ENCODE assay signal across 24 mouse cellular contexts in the genomic region with DNA sequence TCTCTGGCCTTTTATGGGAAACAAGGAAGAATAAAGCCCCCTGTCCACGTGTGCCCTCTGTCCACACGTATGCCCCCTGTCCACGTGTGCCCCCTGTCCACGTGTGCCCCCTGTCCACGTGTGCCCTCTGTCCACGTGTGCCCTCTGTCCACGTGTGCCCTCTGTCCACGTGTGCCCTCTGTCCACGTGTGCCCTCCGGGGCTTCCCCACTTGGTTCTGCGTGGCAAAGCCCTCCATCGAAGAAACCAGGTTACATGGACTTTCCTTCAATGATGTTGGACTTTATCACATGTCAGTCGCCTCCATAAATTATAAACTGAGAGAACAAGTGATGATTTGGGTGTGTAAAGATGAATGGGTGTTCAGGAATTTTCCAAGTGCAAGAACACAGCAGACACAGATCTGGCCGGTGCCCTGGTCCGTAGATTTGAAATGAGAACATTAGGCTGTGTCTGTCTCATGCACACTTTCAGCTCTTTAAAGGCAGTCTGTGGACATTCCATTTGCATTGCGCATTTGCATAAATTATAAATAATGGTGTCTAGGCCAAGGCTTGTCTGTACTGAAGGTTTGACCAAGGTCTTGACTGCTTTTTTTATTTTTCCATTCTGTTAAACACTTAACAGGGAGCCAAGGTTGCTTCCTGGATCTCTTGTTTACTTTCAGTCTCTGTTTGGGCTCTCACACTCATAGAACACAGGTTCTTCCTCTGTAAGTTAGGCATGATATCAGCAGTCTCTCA.
DNase-seq lines count a peak whose midpoint lies in the region; ATAC-seq and TF ChIP-seq lines count a peak whose summit lies in the region.
"Had no signal": no experiment of that assay in that cellular context is flagged by ENCODE, and none has a peak within 500 bp of the region (broad histone marks: within the 10 kb centered on the region; RNA-seq: fewer than 3 reads in every experiment).

No protein-coding gene starts in this region.

- ATAC-seq in lung, postnatal 0 days = no peak
- ATAC-seq in Patski = peak; percentile 76
- ATAC-seq: forebrain, embryonic 14.5 days; forebrain, embryonic 16.5 days had no signal

- dilution Hi-C loops in CH12.LX (cut with MboI; ENCODE audit: extremely low pct_ligation_motif_present, extremely low pct_unique_long_range_greater_than_20kb, low sequenced_read_pairs) = no loop called here

- no peaks in the 10 kb centered on the region for H3K27me3 ChIP-seq in kidney, adult 2 months (replicated peaks; ENCODE audit: control insufficient read depth, insufficient read depth, low read length)
- H3K27me3 ChIP-seq in lung, postnatal 0 days (replicated peaks; ENCODE audit: insufficient read depth, low read length) = no peaks in the 10 kb centered on the region
- H3K27me3 ChIP-seq in CH12.LX (replicated peaks) = peaks cover 14% of the 10 kb centered on the region
- H3K27me3 ChIP-seq in Patski = peaks cover 15% of the 10 kb centered on the region
- H3K27me3 ChIP-seq: embryonic facial prominence, embryonic 13.5 days; embryonic facial prominence, embryonic 15.5 days had no signal

- TF ChIP-seq CTCF in kidney, adult 2 months (conservative IDR thresholded peaks at IDR 0.05; ENCODE audit: insufficient read depth, insufficient read length, low read depth, low read length) = no peak
- no peak for TF ChIP-seq CTCF in lung, postnatal 0 days (IDR thresholded peaks at IDR 0.05)
- TF ChIP-seq CTCF in CH12.LX (conservative IDR thresholded peaks at IDR 0.05 in 1 of 2, IDR thresholded peaks at IDR 0.05 in 1 of 2; ENCODE audit: low read depth in 2 of 2, low read length in 2 of 2) (no peak), Patski (IDR thresholded peaks at IDR 0.05) (no peak)

- no peaks in the 10 kb centered on the region for H3K9me3 ChIP-seq in lung, postnatal 0 days (ENCODE audit: low read length)
- peaks cover 7% of the 10 kb centered on the region for H3K9me3 ChIP-seq in CH12.LX (replicated peaks; ENCODE audit: low read length)
- H3K9me3 ChIP-seq: embryonic facial prominence, embryonic 13.5 days; embryonic facial prominence, embryonic 15.5 days; forebrain, embryonic 12.5 days had no signal

- POLR2A ChIA-PET in Patski (lab: Charles Lee) = no interaction called here

- WGBS in kidney, adult 2 months = 87% methylated on average over 16 of the region's 16 CpGs
- WGBS in lung, postnatal 0 days = 84% methylated on average over 16 of the region's 16 CpGs

- CTCF ChIA-PET in Patski (lab: Charles Lee) = no interaction called here

- TF ChIP-seq RAD21 in CH12.LX (IDR thresholded peaks at IDR 0.05; ENCODE audit: low read depth, low read length) = no peak

- H3K27ac ChIP-seq in kidney, adult 2 months (ENCODE audit: insufficient read depth, low read depth, low read length) = no peak overlapping the region
- no peak overlapping the region for H3K27ac ChIP-seq in lung, postnatal 0 days (ENCODE audit: low read length)
- peak overlapping the region; percentile 24; the same call in 1 of the 2 replicates for H3K27ac ChIP-seq in CH12.LX (ENCODE audit: insufficient read depth, low read depth)
- H3K27ac ChIP-seq: embryonic facial prominence, embryonic 13.5 days; embryonic facial prominence, embryonic 15.5 days; forebrain, embryonic 10.5 days; forebrain, embryonic 12.5 days had no signal

- H3K4me3 ChIP-seq in kidney, adult 2 months (ENCODE audit: insufficient read depth, low read depth, low read length) = no peak overlapping the region
- no peak overlapping the region for H3K4me3 ChIP-seq in lung, postnatal 0 days (ENCODE audit: low read depth, low read length)
- H3K4me3 ChIP-seq in CH12.LX (replicated peaks in 1 of 3; ENCODE audit: low read depth in 2 of 3, low read length in 2 of 3, poor library complexity in 1 of 3) = peak overlapping the region in 1 of 3 experiments; percentile 36
- H3K4me3 ChIP-seq: embryonic facial prominence, embryonic 13.5 days; embryonic facial prominence, embryonic 15.5 days; erythroblast, embryonic 14.5 days; forebrain, embryonic 10.5 days; forebrain, embryonic 12.5 days had no signal

- H3K4me1 ChIP-seq in kidney, adult 2 months (ENCODE audit: control insufficient read depth, insufficient read depth, low read length) = no peaks in the 10 kb centered on the region
- no peaks in the 10 kb centered on the region for H3K4me1 ChIP-seq in lung, postnatal 0 days (ENCODE audit: insufficient read depth, low read depth, low read length)
- H3K4me1 ChIP-seq in CH12.LX (ENCODE audit: control insufficient read depth in 1 of 2, insufficient read depth in 2 of 2) = peaks cover 10% of the 10 kb centered on the region in 2 experiments; a peak in 3 of 4 replicates
- H3K4me1 ChIP-seq: embryonic facial prominence, embryonic 15.5 days had no signal

- peak; percentile 0 for DNase-seq in kidney, adult 2 months
- no peak for DNase-seq in kidney, postnatal 14 days
- DNase-seq in lung, postnatal 0 days (ENCODE audit: low spot score) = peak; percentile 5
- no peak for DNase-seq in lung, postnatal 25 days (ENCODE audit: low spot score)
- DNase-seq in CH12.LX (ENCODE audit: extremely low read depth) (no peak), Patski (ENCODE audit: low read depth, low spot score) (no peak)
- DNase-seq in gastrocnemius, postnatal 10 days = no peak
- DNase-seq: adrenal gland, adult 8-10 months; adrenal gland, postnatal 25 days; cerebellum, adult 11 months; cerebellum, adult 18-20 months; cerebellum, adult 8-10 months; cerebellum, adult 9-11 months; cerebellum, postnatal 14 days; cerebellum, postnatal 36 days; embryo, embryonic 11 days had no signal

- H3K4me2 ChIP-seq in lung, postnatal 0 days (replicated peaks; ENCODE audit: low read depth, low read length) = no peak overlapping the region
- peak overlapping the region; percentile 52; the same call in 1 of the 2 replicates for H3K4me2 ChIP-seq in CH12.LX (ENCODE audit: insufficient read depth, low read depth, poor library complexity, severe bottlenecking)
- H3K4me2 ChIP-seq: embryonic facial prominence, embryonic 13.5 days; embryonic facial prominence, embryonic 15.5 days; forebrain, embryonic 12.5 days had no signal

- no peak overlapping the region for H3K9ac ChIP-seq in lung, postnatal 0 days (replicated peaks; ENCODE audit: low read depth)
- H3K9ac ChIP-seq in CH12.LX (ENCODE audit: insufficient read depth, low read depth) = no peak overlapping the region
- H3K9ac ChIP-seq: embryonic facial prominence, embryonic 13.5 days; embryonic facial prominence, embryonic 15.5 days; forebrain, embryonic 12.5 days had no signal

- no peak for TF ChIP-seq EP300 in lung, postnatal 0 days (IDR thresholded peaks at IDR 0.05)
- no peak for TF ChIP-seq EP300 in CH12.LX (IDR thresholded peaks at IDR 0.05; ENCODE audit: low read length)

- no peaks in the 10 kb centered on the region for H3K36me3 ChIP-seq in kidney, adult 2 months (ENCODE audit: control insufficient read depth, insufficient read depth, low read length)
- no peaks in the 10 kb centered on the region for H3K36me3 ChIP-seq in lung, postnatal 0 days (ENCODE audit: insufficient read depth, low read length)
- H3K36me3 ChIP-seq in CH12.LX (replicated peaks in 1 of 2; ENCODE audit: control insufficient read depth in 1 of 2, insufficient read depth in 1 of 2, low read length in 1 of 2) = no peaks in the 10 kb centered on the region
- H3K36me3 ChIP-seq: embryonic facial prominence, embryonic 13.5 days; embryonic facial prominence, embryonic 15.5 days; forebrain, embryonic 10.5 days; forebrain, embryonic 12.5 days; G1E had no signal

- H3K79me2 ChIP-seq in CH12.LX (replicated peaks; ENCODE audit: control insufficient read depth, extremely low read depth, insufficient read depth, poor library complexity, severe bottlenecking) = no peaks in the 10 kb centered on the region

- no peak for TF ChIP-seq POLR2A in kidney, adult 2 months (IDR thresholded peaks at IDR 0.05; ENCODE audit: low read depth, low read length)
- TF ChIP-seq POLR2A in CH12.LX (IDR thresholded peaks at IDR 0.05; ENCODE audit: low read depth, low read length) = peak; percentile 25; the same call in 1 of the 2 replicates

- in situ Hi-C loops in CH12.LX (cut with MboI; ENCODE audit: low pct_ligation_motif_present, low pct_unique_long_range_greater_than_20kb, low sequenced_read_pairs) = no loop called here
- in situ Hi-C loops in Patski (cut with MboI; ENCODE audit: low pct_unique_long_range_greater_than_20kb) = no loop called here

TF ChIP-seq in CH12.LX, 34 proteins besides CTCF, POLR2A, EP300 and RAD21:
- no peak for TF ChIP-seq SIN3A (IDR thresholded peaks at IDR 0.05; ENCODE audit: low read length)
- 0 out of 2 replicates have a peak, but pooled peaks have one; percentile 5 for TF ChIP-seq TCF12 (IDR thresholded peaks at IDR 0.05; ENCODE audit: low read depth, low read length)
- TF ChIP-seq MEF2A (IDR thresholded peaks at IDR 0.05; ENCODE audit: borderline replicate concordance, low read depth, low read length) = no peak; the same call in 1 of the 2 replicates
- no peak for TF ChIP-seq MAFK (IDR thresholded peaks at IDR 0.05; ENCODE audit: insufficient replicate concordance, low read length)
- TF ChIP-seq POLR2AphosphoS2 (IDR thresholded peaks at IDR 0.05; ENCODE audit: low read depth, low read length) = no peak
- peak; percentile 41; the same call in 1 of the 2 replicates for TF ChIP-seq MYC (IDR thresholded peaks at IDR 0.05; ENCODE audit: low read depth, low read length)
- peak; percentile 52 for TF ChIP-seq USF1 (IDR thresholded peaks at IDR 0.05; ENCODE audit: low read depth, low read length)
- TF ChIP-seq ZNF384 (IDR thresholded peaks at IDR 0.05; ENCODE audit: low read depth, low read length) = peak; percentile 57; the same call in 1 of the 2 replicates
- no peak for TF ChIP-seq USF2 (conservative IDR thresholded peaks at IDR 0.05; ENCODE audit: low read depth, low read length)
- TF ChIP-seq CHD1 (IDR thresholded peaks at IDR 0.05; ENCODE audit: low read depth, low read length) = peak; percentile 56; the same call in 1 of the 2 replicates
- TF ChIP-seq BHLHE40 (IDR thresholded peaks at IDR 0.05; ENCODE audit: low read depth, low read length) = peak; percentile 70
- TF ChIP-seq TBP (conservative IDR thresholded peaks at IDR 0.05; ENCODE audit: low read depth, low read length) = peak; percentile 66; the same call in 1 of the 2 replicates
- TF ChIP-seq MAX (IDR thresholded peaks at IDR 0.05; ENCODE audit: low read length) = peak; percentile 78
- no peak; the same call in 1 of the 2 replicates for TF ChIP-seq MXI1 (IDR thresholded peaks at IDR 0.05; ENCODE audit: low read depth, low read length)

Comparison
In these comparisons a context has a peak if more than half of its experiments do, and no peak if none do; other contexts are left out.
1. DNase-seq: peak in kidney, adult 2 months (single experiment) and lung, postnatal 0 days (single experiment); none in kidney, postnatal 14 days (single experiment), lung, postnatal 25 days (single experiment), CH12.LX (single experiment), Patski (single experiment) and gastrocnemius, postnatal 10 days (single experiment).